8 mouse cellular contexts compared by ENCODE assay signal in genomic region chr13:107954100-107954444, GRCm38 (mm10).
A peak's percentile ranks its signal among the peaks of the same experiment; 100 is the strongest.
DNase-seq lines count a peak whose midpoint lies in the region; ATAC-seq and TF ChIP-seq lines count a peak whose summit lies in the region.
"Had no signal": no experiment of that assay in that cellular context is flagged by ENCODE, and none has a peak within 500 bp of the region (broad histone marks: within the 10 kb centered on the region; RNA-seq: fewer than 3 reads in every experiment).

No protein-coding gene starts in this region.

- H3K4me1 ChIP-seq in lung, embryonic 16.5 days (replicated peaks; ENCODE audit: control insufficient read depth, insufficient read depth, low read length), result peaks cover 19% of the 10 kb centered on the region
- H3K4me1 ChIP-seq in embryonic facial prominence, embryonic 13.5 days, result peaks cover 25% of the 10 kb centered on the region
- no peaks in the 10 kb centered on the region; the same call in 1 of the 2 replicates for H3K4me1 ChIP-seq in hindbrain, postnatal 0 days (ENCODE audit: insufficient read depth, low read length)

- H3K36me3 ChIP-seq in lung, embryonic 16.5 days (ENCODE audit: control insufficient read depth, insufficient read depth, low read length), result no peaks in the 10 kb centered on the region
- no peaks in the 10 kb centered on the region for H3K36me3 ChIP-seq in embryonic facial prominence, embryonic 13.5 days
- no peaks in the 10 kb centered on the region for H3K36me3 ChIP-seq in hindbrain, postnatal 0 days (ENCODE audit: insufficient read depth, low read length)

- H3K9me3 ChIP-seq in lung, embryonic 16.5 days (ENCODE audit: control insufficient read depth, low read length), result no peaks in the 10 kb centered on the region
- H3K9me3 ChIP-seq in embryonic facial prominence, embryonic 13.5 days, result no peaks in the 10 kb centered on the region
- H3K9me3 ChIP-seq in hindbrain, postnatal 0 days (ENCODE audit: low read length), result no peaks in the 10 kb centered on the region

- H3K4me2 ChIP-seq in lung, embryonic 16.5 days (ENCODE audit: low read depth, low read length), result peak overlapping the region; percentile 2; the same call in 1 of the 2 replicates
- H3K4me2 ChIP-seq in embryonic facial prominence, embryonic 13.5 days, result 0 out of 2 replicates have a peak overlapping the region, but pooled peaks have one; percentile 34
- no peak overlapping the region for H3K4me2 ChIP-seq in hindbrain, postnatal 0 days (ENCODE audit: low read depth, low read length)

- WGBS in lung, embryonic 16.5 days, result 34% methylated on average over 9 of the region's 9 CpGs
- WGBS in embryonic facial prominence, embryonic 13.5 days, result 25% methylated on average over 9 of the region's 9 CpGs
- WGBS in hindbrain, postnatal 0 days, result 28% methylated on average over 9 of the region's 9 CpGs

- H3K27ac ChIP-seq in lung, embryonic 16.5 days (ENCODE audit: low read length), result peak overlapping the region; percentile 21
- H3K27ac ChIP-seq in embryonic facial prominence, embryonic 13.5 days, result peak overlapping the region; percentile 23; the same call in 1 of the 2 replicates
- 0 out of 2 replicates have a peak overlapping the region, but pooled peaks have one; percentile 7 for H3K27ac ChIP-seq in hindbrain, postnatal 0 days

- no peaks in the 10 kb centered on the region for H3K27me3 ChIP-seq in lung, embryonic 16.5 days (ENCODE audit: control insufficient read depth, insufficient read depth, low read depth, low read length)
- no peaks in the 10 kb centered on the region for H3K27me3 ChIP-seq in embryonic facial prominence, embryonic 13.5 days
- H3K27me3 ChIP-seq in hindbrain, postnatal 0 days (ENCODE audit: insufficient read depth, low read length), result no peaks in the 10 kb centered on the region

- H3K4me3 ChIP-seq in lung, embryonic 16.5 days (ENCODE audit: low read length), result no peak overlapping the region
- no peak overlapping the region for H3K4me3 ChIP-seq in embryonic facial prominence, embryonic 13.5 days
- H3K4me3 ChIP-seq in hindbrain, postnatal 0 days (ENCODE audit: low read length), result no peak overlapping the region
- H3K4me3 ChIP-seq: erythroblast, embryonic 14.5 days had no signal

- DNase-seq in lung, postnatal 14 days, result no peak
- DNase-seq in hindbrain, postnatal 0 days (ENCODE audit: low spot score), result no peak
- no peak for DNase-seq in cerebellum, adult 9-11 months
- DNase-seq in layer of hippocampus, adult 11-12 months (ENCODE audit: low spot score), result no peak

- no peak for TF ChIP-seq CTCF in hindbrain, postnatal 0 days (IDR thresholded peaks at IDR 0.05; ENCODE audit: low read depth)

- ATAC-seq in lung, embryonic 16.5 days (ENCODE audit: low read depth), result peak; percentile 20; the same call in 1 of the 2 replicates
- no peak for ATAC-seq in embryonic facial prominence, embryonic 13.5 days (ENCODE audit: insufficient number of reproducible peaks, insufficient read depth, low FRiP score, low TSS enrichment, low read depth)
- ATAC-seq in hindbrain, postnatal 0 days, result no peak
- ATAC-seq in monocyte, adult 5-6 weeks (replicated peaks; ENCODE audit: insufficient number of reproducible peaks, low FRiP score, low TSS enrichment, poor library complexity, severe bottlenecking), result 0 out of 2 replicates have a peak, but pooled peaks have one; percentile 17

- no peak overlapping the region for H3K9ac ChIP-seq in lung, embryonic 16.5 days (ENCODE audit: low read length)
- no peak overlapping the region for H3K9ac ChIP-seq in embryonic facial prominence, embryonic 13.5 days
- H3K9ac ChIP-seq in hindbrain, postnatal 0 days (replicated peaks; ENCODE audit: low read length), result 0 out of 2 replicates have a peak overlapping the region, but pooled peaks have one; percentile 5

Comparison
In these comparisons a context has a peak if more than half of its experiments do, and no peak if none do; other contexts are left out.
1. ATAC-seq: peak in lung, embryonic 16.5 days (single experiment) and monocyte, adult 5-6 weeks (single experiment); none in embryonic facial prominence, embryonic 13.5 days (single experiment) and hindbrain, postnatal 0 days (single experiment).
2. Peak in every context shown above with its lines, with median percentiles within 50 percentile points of each other: H3K27ac ChIP-seq.